Mouse (Mus musculus) adrenal gland (tissue): ENCODE measurements around the gene Ndufv1.
"Not testable (repeated sequence)": the region's sequence is repeated elsewhere in the genome, so short reads cannot be mapped to it uniquely, and the experiment has no call there.

Source experiments
- intact Hi-C: fragments of 180-260 bp; cut with DNase I; formaldehyde crosslinking; loops from one replicate; pipeline ENCODE4 v1.15.1; 2025

The Ndufv1 gene

DNA sequence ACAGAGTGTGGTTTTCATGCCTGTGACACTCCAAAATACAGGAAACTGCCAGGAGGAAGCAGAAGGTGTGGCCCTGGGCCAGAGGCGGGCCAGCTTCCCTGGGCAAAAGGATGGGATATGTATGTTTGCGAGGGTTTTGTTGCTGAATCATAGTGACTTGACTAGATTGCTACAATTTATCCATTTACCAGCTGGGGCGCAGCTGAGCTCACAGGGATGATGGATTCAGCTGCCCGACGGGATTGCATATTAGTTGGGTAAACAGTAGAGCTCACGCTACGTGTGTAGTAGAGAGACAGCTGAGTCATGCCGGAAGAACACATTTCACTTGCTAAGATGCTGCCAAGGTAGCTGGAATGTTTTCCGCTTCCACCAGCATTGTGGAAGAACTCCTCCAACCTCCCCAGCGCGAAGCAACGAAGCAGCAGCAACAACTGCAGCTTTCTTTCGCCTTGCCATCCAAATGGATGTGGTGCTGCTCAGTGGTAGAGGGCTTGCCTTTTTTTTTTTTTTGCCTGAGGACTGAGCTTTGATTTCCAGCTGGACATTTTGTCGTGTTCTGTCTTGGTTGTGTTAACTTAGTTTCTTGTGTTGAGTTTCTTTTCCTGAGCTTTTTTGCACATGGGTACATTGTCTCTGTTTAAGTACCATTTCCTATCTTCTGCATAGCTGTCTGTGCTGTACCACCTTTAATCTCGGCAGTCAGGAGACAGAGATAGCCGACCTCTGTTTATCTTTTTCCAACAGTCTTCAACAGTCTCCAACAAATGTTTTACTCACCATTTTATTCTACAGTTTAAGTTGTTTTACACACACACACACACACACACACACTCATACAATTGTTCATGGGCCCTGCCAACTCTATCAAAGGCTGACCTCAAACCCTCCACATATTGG lies 33.6 kb upstream of the Ndufv1 start, which contains the start of gene Gstp2:
Gstp2 (minus strand) TSS at position 58 of the 900 bp plus-strand sequence.
- intact Hi-C loops = no loop called here

DNA sequence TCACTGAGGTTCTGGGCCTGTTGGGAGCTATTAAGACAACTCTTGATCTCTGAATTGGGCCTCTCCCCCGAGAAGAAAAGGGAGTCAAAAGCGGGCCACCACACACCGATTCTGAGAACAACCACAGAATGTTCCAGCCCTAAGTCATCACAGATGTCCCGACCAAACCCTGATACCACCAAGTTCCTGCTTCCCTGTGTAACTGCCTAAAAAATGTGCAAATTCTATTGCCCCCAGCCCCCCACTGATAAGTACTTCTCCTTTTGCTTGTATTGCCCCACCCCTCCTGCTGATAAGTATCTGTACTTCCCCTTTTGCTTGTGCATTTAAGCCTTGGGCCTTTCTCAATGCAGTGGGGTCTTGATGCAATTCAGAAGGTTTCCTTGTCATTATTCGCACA lies 31.5 kb upstream of the Ndufv1 start:
- intact Hi-C loops = not testable (repeated sequence)

DNA sequence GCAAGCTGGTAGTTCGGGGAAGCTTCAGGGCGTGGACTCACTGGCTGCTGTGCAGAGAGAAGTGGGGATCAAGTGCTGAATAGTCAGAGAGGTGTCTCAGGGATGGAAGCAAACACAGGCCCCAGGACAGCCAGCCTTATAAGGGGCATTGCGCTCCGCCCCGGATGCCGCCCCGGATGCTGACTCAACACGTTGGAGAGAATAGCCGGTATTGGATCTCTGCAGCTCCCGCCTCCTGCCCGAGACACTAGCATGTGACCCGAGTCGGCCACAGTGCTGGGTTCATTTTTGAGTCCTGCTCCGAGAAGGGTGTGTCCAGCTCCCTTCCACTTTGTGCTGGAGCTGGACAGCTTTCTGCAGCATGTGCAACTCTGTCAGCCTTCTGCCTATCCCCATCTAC lies 29.5 kb upstream of the Ndufv1 start:
- intact Hi-C loops = no loop called here

DNA sequence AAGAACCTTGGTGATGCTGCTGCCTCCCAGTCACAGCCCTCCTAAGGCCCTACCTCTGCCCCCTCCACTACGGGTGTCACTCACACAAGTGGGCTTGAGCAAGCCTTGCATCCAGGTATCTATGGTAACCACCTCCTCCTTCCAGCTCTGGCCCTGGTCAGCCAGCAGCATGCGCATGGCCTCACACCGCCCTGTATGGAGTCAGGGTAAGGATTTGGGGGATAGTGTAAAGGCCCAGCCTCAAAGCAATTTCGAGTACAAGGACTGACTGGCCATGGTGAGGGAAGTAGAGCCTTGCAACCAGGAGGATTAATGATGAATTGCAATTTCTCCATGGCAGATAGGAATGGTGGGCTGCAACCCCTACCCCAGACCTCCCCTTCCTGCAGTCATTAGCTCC lies 28.9 kb upstream of the Ndufv1 start:
- intact Hi-C loops = not testable (repeated sequence)

DNA sequence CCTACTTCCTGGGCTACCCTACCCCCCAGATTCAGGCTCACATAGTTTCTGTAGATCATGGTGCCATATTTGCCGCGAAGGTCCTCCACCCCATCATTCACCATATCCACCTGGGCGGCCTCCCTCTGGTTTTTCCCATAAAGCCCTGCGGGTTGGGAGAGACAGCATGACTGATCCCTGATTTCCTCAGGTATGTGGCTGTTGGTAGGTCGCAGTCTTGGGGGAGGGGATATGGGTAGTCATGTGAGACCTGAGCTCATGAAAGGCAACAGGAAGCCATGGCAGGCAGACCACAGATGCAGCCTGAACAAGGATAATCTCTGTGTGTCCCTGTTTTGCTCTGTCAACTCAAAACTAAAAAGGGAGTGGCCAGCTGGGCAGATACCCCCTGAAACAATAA lies 28.3 kb upstream of the Ndufv1 start:
- intact Hi-C loops = not testable (repeated sequence)

DNA sequence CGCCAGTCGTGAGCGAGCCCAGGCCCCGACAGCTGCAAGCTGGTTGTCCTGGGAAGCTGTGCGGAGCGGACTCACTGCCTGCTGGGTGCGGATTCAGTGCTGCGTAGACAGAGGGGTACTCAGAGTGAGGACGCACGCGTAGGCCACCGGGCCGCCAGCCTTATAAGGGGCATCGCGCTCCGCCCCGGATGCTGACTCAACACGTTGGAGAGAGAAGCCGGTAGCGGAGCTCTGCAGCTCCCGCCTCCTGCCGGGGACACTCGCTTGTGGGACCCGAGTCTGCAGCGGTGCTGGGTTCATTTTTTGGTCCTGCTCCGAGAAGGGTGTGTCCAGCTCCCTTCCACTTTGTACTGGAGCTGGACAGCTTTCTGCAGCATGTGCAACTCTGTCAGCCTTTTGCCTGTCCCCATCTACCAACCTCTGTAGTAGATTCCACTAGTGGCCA lies 25.2 kb upstream of the Ndufv1 start, which contains the start of gene Gstp1:
Gstp1 (minus strand) TSS at position 198 of the 445 bp plus-strand sequence.
- intact Hi-C loops = no loop called here

DNA sequence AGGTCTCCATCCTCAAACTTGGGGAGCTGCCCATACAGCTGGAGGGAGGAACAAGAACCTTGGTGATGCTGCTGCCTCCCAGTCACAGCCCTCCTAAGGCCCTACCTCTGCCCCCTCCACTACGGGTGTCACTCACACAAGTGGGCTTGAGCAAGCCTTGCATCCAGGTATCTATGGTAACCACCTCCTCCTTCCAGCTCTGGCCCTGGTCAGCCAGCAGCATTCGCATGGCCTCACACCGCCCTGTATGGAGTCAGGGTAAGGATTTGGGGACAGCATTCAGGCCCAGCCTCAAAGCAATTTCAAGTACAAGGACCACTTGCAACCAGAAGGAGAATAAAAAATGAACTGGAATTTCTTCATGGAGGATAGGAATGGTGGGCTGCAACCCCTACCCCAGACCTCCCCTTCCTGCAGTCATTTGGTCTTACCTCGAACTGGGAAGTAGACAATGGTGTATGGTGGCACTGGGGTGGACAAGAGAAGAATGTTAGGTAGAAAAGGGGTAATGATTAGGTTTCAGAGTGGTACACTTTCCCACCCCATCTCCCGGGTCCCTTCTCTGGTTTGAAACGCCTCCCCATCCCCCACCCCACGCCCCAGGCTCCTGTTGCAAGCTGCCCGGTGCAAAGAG lies 24.7 kb upstream of the Ndufv1 start:
- intact Hi-C loops = not testable (repeated sequence)

DNA sequence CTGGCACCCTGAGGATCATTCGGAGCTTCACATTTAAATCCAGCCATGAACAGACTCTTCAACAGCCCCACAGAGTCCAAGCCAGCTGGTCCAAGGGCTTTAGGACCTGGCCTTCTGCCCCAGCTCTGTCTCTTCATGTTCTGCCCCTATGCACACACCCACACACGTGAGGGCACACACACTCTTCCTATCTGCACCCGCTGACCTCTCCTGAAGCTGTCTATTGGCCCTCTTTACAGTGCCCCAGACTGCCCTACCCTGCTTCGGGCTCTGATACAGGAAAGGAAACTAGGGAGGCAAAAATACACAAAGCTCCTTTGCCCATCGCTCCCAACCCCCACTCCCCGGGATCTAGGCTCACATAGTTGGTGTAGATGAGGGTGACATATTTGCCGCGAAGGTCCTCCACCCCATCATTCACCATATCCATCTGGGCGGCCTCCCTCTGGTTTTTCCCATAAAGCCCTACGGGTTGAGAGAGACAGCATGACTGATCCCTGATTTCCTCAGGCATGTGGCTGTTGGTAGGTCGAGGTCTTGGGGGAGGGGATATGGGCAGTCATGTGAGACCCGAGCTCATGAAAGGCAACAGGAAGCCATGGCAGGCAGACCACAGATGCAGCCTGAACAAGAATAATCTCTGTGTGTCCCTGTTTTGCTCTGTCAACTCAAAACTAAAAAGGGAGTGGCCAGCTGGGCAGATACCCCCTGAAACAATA lies 23.9 kb upstream of the Ndufv1 start:
- intact Hi-C loops = no loop called here

DNA sequence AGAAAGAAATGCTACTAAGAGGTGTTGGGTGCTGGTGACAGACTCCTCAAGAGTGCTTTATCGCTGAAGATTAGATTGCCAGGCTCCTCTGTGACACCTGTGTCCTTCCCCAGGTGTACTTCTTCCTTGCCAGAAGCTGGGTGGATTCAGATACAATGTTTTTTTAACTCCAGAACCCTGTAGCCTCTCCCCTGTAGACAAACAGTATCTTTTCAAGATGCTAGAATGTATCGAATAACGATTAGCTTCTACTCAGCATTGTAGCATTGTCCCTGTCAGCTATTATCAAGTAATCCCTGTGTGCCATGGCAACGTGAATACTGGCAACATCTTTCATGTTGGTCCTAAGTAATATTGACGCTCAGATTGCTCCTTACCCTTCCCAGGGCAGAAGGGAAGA lies 21.1 kb upstream of the Ndufv1 start:
- intact Hi-C loops = no loop called here

DNA sequence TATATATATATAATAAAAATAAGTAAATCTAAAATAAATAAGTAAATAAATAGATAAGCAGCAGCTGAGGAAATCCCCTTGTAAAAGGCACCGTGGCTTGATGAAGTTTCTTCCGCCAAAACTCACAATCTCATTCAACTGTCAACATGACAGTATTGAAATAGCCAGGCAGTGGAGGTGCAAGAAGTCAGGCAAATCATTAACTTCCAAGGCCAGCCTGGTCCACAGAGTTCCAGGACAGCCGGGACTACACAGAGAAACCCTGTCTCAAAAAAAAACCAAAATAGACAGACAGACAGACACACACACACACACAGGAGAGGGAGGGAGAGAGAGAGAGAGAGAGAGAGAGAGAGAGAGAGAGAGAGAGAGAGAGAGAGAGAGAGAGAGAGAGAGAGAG lies 20.7 kb upstream of the Ndufv1 start:
- intact Hi-C loops = no loop called here

DNA sequence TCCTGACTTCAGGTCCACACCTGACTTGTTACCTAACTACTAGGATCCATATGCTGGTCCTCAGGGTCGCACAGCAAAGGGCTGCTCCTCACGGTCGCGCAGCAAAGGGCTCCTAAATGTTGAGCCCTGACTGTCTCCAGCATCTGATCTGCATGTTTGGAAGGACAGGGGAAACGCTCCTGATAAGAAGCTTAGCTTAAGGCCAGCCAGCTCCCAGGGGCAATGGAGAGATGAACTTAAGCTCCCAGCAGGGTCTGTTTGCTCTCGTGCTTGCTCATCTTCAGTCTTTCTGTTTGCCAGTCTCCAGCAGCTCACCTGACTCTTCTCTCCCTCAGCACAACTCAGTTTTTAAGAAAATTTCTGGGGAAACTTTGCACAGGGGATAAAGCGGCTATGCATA lies 20.1 kb upstream of the Ndufv1 start:
- intact Hi-C loops = no loop called here

DNA sequence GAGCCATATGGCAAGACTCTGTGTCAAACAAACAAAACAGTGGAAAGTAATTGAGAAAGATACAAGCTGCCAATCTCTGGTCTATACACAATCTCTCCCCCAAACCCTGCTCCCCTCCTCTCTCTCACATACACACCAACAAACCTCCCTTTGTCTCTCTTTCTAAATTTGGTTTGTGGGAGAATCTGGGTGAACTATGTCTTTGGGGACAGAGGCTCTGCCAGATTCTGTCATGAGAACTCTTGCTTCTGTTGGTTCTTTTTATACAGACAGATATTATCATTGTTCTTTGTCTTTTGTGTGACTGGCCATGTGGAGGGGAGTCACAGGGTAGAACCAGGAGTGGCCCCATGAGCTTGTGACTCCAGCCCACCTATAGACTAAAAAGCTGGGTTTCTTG lies 15.0 kb upstream of the Ndufv1 start:
- intact Hi-C loops = no loop called here

DNA sequence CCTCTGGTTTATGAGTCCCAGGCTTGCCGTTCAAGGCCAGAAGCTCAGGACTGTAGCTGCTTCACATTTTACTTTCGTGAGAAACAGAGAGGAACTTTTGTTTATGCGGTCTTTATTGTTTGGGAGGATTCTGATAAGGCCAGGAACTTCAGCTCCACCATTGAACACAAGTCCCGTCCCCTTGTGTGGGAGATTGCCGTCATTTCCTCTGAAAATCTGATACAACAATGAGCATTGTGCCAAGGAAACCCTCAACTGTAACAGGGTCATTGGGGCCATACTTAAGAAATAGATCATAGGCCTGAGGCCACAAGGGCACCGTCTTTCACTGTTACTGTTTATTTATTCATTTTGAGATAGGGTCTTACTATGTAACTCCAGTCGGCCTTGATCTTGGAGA lies 10.6 kb upstream of the Ndufv1 start:
- intact Hi-C loops = no loop called here

DNA sequence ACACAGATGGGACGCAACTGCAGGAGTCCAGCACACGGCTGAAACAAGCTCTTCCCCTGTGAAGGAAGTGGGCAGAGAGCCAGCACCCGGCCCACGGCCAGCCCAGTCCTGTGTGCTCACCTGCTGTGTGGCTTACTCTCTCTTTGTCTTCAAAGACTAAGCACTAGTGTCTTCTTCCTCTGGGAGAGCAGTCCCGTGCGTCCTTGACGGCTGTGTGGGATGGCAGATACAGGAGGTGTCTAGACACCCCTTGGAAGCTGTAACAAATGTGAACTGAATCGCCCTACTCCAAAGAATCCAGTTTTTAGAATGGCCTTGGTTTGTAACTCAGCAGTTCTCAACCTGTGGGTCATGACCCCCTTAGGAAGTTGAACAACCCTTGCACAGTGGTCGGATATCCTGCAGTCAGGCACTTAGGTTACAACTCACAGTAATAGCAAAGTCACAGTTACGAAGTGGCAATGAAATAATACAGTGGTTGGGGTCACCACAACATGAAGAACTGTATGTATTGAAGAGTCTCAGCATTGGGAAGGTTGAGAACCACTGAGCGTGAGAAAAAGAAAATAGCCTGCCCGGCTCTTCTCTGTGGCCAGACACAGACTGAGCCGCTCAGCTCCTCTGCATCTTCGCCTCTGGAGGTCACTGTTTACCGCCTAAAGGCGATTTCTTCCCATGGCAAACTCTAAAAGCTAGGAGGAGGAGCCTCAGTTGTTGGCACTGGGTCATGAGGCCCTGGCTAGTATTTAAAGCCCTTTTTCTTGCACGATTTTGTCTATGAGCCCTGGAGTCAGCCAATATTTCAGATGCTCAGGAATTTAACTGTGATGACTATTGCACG lies 6.4 kb upstream of the Ndufv1 start:
- intact Hi-C loops = loop anchor here (1.0 kb wide), 1 partner anchor 28 kb away; no protein-coding TSS in a partner anchor

DNA sequence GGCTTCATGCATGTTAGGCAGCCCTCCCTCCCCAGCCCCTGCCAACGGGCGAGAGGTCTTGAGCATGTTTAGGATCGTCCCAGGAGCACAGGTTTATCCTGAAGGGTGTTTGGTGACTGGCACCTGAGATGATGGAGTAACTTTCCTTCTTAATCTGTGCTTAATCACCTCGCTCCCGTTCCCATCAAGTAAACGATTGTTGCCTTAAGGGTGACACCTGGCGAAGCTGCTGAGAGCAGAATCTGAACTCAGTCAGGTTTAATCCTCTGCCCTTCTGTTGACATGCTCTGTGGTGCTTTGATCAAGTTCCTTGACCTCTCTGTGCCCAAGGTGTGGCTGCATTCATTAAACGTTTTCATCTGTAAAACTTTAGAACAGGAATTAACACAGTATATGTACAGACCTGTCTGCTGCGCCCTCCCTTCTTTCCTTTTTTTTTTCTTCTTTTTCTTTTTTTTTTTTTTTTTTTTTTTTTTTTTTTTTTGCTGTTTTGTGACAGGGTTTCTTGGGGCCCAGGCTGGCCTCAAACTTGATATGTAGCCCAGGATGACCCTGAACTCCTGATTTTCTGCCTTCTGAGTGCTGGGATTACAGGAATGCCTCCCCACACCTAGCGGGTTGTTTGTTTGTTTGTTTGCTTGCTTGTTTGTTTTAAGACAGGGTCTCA lies 5.4 kb upstream of the Ndufv1 start:
- intact Hi-C loops = no loop called here

DNA sequence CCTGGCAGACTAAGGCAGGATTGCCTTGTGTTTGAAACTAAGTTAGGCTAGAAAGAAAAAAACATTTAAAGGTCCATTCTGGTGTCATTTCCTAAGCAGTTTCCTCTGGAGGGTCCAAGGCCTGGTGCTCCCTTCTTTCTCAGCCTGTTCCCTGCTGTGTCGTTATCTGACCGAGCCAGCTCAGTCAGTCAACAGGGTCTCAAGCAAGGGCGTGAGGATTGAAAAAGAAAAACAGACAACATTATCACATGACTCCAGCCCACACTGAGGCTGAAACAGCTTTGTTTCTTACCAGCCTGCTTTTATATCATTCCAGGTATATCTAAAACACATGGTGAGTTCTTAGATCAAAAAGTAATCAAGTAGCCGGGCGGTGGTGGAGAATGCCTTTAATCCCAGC lies 3.0 kb upstream of the Ndufv1 start:
- intact Hi-C loops = no loop called here

DNA sequence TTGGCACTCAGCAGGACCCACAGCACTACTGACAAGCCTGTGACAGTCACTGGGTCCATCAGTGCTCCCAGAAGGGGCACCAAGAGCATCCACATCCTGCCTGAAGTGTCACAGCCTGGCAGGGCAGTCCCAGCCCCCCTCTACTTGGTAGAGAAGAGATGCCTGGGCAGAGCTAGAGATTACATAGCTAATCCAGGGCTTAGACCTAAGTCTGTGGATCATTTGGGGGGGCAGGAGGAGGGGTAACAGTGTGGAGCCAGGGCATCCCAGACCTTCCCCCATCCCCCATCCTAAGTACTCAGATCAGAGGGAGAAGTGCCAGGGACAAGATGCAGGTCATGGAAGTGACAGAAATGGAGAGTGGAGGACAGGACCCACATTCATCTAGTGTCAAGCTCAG lies 2.2 kb upstream of the Ndufv1 start:
- intact Hi-C loops = no loop called here

DNA sequence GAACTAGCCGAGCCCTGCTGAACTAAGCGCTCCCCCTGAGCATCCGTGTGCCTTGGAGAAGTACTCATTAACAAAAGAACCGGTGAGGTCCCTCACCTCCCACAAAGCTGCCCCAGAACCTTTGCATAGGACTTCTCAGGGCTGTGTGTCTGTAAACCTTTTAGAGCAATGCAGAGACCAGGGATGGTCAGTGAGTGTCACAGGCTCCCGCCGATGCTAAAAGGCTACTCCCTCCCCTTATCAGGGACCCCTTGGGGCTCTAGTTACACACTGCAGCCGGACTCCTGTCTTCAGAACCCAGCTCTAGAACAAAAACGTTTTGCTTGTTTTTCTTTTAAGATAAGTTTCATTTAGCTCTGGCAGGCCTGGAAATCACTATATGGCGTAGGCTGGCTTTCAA lies 460 bp upstream of the Ndufv1 start:
- intact Hi-C loops = loop anchor here (2.0 kb wide), 1 partner anchor 66 kb away; no protein-coding TSS in a partner anchor

DNA sequence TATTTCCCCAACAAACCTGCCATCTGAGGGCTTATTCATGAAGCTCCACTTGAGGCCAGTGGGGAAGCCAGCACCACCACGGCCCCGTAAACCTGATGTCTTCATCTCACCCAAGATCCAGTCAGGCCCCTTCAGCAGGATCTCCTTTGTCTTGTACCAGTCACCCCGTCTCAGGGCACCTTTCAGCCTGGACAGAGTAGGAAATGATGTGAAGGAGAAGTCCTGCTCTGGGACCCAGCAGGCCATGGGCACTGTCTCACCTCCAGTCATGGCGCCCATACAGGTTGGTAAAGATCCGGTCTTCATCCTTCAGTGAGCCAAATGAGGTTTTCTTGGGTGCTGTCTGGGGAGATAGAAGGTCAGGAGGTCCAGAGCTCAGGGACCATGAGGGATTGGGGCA lies 1.5 kb downstream of the Ndufv1 start:
- intact Hi-C loops = no loop called here

DNA sequence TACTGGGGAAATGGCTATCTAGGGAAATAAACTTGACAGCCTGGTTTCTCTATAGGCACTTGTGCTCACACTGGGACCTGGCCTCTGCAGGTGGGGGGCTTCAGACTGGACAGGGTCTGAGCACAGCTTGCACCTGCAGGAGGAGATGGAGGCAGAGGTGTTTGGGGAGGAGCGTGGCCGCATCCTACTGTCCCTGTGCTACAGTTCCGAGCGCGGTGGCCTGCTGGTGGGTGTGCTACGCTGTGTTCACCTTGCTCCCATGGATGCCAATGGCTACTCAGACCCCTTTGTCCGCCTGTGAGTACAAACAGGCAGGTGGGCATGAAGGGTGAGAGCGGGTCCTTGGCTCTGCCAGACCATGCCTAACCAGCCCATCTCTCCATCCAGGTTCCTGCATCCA lies 6.6 kb downstream of the Ndufv1 start:
- intact Hi-C loops = no loop called here
